Mouse (Mus musculus) bone marrow macrophage, adult 2 months (primary cell): ENCODE measurements around the gene Cep19. TPM values are rescaled to one million over a fixed set of nuclear protein-coding genes. Genes with fewer than 3 reads are reported as not detected.

Experiments
- H3K27ac ChIP-seq: 2 replicates; pipeline ENCODE4 v1.5.1; 2012; ENCODE audit warnings: low read depth, low read length; ENCODE audit not compliant: insufficient read depth
- H3K4me1 ChIP-seq: 2 replicates; pipeline ENCODE4 v1.6.1; 2012; ENCODE audit warnings: low read length; ENCODE audit not compliant: control insufficient read depth, insufficient read depth
- H3K4me3 ChIP-seq: 2 replicates; pipeline ENCODE4 v1.5.1; 2012; ENCODE audit warnings: mild to moderate bottlenecking, low read length, moderate library complexity; ENCODE audit not compliant: insufficient read depth
- CTCF ChIP-seq: IDR thresholded peaks from 2 replicates; pipeline ENCODE4 v1.5.1; 2012; ENCODE audit warnings: low read depth, mild to moderate bottlenecking, low read length, moderate library complexity
- POLR2A ChIP-seq: IDR thresholded peaks from 2 replicates; pipeline ENCODE4 v1.6.1; 2012; ENCODE audit warnings: mild to moderate bottlenecking, low read depth, low read length, borderline replicate concordance
- polyA plus RNA-seq: library from polyadenylated mRNA; stranded (reverse); fragments of >200 nt; gene quantifications from 2 replicates; pipeline ENCODE4 v1.2.4, GENCODE M21; 2012; ENCODE audit not compliant: missing spikeins, insufficient read depth, insufficient read length

The Cep19 gene
- polyA plus RNA-seq, 1 experiment: 10.9 TPM

DNA sequence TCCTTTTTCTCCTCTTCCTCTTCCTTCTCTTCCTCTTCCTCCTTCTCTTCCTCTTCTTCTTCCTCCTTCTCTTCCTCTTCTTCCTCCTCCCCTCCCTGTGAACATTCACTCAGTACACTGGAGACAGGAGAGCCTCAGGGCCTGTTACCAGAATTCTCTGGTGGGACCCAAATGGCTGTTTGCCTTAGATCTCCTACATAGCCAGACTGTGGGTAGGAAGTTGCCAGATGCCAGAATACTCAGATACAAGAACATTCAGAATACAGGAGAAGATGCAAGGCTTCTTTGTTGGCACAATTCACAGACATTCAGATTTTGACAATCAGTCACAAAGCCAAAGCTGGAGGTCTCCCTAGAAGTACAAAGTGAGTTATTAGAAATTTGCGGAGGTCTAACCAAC lies 39.4 kb downstream of the Cep19 start:
- H3K27ac ChIP-seq: no peak overlapping the region

GRCm38 (mm10) chr16:32143766-32144165 lies 44.2 kb downstream of the Cep19 start:
- no peaks in the 10 kb centered on the region for H3K4me1 ChIP-seq
- H3K27ac ChIP-seq: no peak overlapping the region
- TF ChIP-seq CTCF (no peak), POLR2A (no peak)
- H3K4me3 ChIP-seq: no peak overlapping the region

More for the DNA sequence above, 39.4 kb downstream of the Cep19 start:
- TF ChIP-seq CTCF: no peak
- no peak for TF ChIP-seq POLR2A
- H3K4me1 ChIP-seq: no peaks in the 10 kb centered on the region
- no peak overlapping the region for H3K4me3 ChIP-seq

DNA sequence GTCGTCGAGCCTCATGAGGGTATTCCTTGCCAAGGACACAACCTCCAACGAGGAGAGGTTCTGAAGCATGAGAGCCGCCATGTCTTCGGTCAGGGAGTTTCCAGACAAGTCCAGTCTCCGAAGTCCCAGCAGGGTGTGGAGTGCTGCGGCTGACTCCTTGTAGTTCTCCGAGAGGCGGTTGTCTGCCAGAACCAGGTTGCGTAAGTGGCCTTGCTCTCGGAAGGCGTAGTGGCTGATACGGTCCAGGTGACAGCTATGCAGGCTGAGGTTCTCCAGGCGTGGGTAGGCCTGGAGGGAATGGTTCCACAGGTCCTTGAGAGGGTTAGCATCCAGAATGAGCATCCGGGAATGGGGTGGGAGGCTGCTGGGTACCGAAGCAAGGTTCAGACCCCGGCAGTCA lies 45.0 kb downstream of the Cep19 start:
- Histone ChIP-seq H3K4me3 (no peak overlapping the region), H3K27ac (no peak overlapping the region), H3K4me1 (no peaks in the 10 kb centered on the region)
- no peak for TF ChIP-seq CTCF
- TF ChIP-seq POLR2A: no peak

GRCm38 (mm10) chr16:32147589-32148207 lies 48.1 kb downstream of the Cep19 start:
- H3K4me3 ChIP-seq: no peak overlapping the region

DNA sequence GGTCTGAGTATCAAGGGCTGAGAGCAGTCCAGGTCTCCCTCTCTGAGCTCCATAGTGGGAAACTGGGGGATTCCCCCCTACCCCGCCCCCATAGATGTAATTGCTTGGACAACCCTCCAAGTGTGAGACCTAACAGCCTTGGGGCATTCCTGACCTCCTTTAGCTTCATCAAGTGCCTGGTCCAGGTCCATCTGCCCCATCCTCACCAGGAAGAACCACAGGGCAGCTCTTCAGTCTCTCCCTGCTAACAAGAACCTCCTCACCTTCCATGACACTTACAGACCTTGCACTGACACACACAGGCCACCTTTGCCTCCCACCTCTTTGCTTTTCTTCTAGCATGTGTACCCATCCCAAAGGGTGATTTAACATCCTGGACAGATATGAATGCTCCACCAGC lies 54.4 kb downstream of the Cep19 start:
- TF ChIP-seq CTCF (no peak), POLR2A (no peak)
- H3K4me3 ChIP-seq: no peak overlapping the region
- H3K27ac ChIP-seq: no peak overlapping the region
- H3K4me1 ChIP-seq: 0 out of 2 replicates have a peak, but pooled peaks cover 2% of the 10 kb centered on the region

More at GRCm38 (mm10) chr16:32147589-32148207, 48.1 kb downstream of the Cep19 start:
- no peak overlapping the region for H3K27ac ChIP-seq
- H3K4me1 ChIP-seq: no peaks in the 10 kb centered on the region
- TF ChIP-seq CTCF: no peak
- no peak for TF ChIP-seq POLR2A

DNA sequence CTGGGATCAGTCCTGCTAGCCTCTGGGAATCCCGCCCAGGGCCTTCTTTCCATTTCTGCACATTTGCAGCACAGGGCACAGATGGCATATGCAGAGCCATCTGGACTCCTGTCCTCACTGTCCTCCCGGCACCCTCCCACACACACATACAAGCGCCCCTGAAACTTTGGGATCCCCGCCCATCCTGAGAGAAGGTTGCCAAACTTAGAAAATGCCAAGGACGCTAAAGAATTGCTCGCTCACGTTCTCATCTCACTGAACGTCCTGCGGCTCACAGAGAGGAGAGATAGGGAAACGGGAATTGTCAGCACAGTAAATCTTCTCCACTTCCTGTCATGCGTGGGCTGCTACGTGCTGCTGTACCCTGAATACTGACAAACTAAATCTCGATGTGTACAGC lies 54.8 kb downstream of the Cep19 start:
- 0 out of 2 replicates have a peak, but pooled peaks cover 2% of the 10 kb centered on the region for H3K4me1 ChIP-seq
- no peak overlapping the region for H3K4me3 ChIP-seq
- no peak overlapping the region for H3K27ac ChIP-seq
- TF ChIP-seq CTCF (no peak), POLR2A (no peak)

DNA sequence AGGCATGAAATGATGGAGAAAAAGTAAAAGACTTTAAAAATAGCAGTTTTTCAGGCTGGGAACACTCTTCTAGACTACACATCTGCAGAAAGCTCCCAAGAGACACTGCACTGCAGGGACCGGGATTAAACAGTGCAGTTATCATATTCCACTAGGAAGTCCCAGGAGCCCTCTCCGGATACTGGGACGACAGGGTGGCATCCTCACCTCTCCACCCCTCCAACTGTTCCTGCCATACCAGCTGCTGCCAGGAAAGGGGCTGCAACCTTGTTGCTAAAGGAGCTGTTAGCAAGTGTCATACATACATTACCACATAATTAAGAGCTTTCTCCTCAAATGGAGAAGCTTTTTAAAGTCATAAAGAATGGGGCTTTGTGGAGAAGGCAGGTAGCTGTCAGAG lies 57.1 kb downstream of the Cep19 start:
- no peak overlapping the region for H3K4me3 ChIP-seq
- H3K4me1 ChIP-seq: peaks cover 12% of the 10 kb centered on the region
- no peak for TF ChIP-seq POLR2A
- TF ChIP-seq CTCF: no peak
- H3K27ac ChIP-seq: no peak overlapping the region

DNA sequence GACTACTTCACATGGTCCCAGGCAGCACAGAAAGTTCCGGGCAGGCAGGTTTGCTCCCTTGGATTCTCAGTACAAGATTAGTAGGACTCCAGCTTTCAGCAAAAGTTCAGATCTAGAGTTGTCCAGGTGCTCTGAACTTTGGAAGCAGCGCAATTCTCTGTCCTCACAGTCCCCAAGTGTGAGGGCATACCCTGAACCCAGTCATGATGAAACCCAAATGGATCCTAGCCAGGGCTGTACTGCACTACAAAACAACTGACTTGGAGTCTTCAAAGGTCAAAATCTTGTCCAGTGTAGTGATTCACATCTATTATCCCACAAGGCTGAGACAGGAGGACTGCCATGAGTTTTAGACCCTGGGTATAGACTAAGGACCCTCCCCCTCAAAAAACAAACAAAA lies 57.8 kb downstream of the Cep19 start:
- peaks cover 12% of the 10 kb centered on the region for H3K4me1 ChIP-seq
- no peak overlapping the region for H3K27ac ChIP-seq
- H3K4me3 ChIP-seq: no peak overlapping the region
- TF ChIP-seq POLR2A (no peak), CTCF (no peak)

Other genes starting within 250 kb of the Cep19 start
- not detected in 2 replicates for gene Meltf, start 221.0 kb upstream of the Cep19 start, polyA plus RNA-seq
- 12.2 and 12.6 TPM in 2 replicates for gene Pigz, start 165.9 kb upstream of the Cep19 start, polyA plus RNA-seq
- gene 0610012G03Rik, start 151.3 kb upstream of the Cep19 start, polyA plus RNA-seq: 49.1 and 52.0 TPM in 2 replicates
- 52.3 and 64.4 TPM in 2 replicates for gene Ncbp2, start 151.3 kb upstream of the Cep19 start, polyA plus RNA-seq
- gene Senp5, start 96.5 kb upstream of the Cep19 start, polyA plus RNA-seq: 13.6 and 14.4 TPM in 2 replicates
- gene Pak2, start 20.5 kb upstream of the Cep19 start, polyA plus RNA-seq: 58.8 and 63.0 TPM in 2 replicates
- 39.1 and 49.3 TPM in 2 replicates for gene Pigx, start 60 bp upstream of the Cep19 start, polyA plus RNA-seq
- gene Nrros, start 65.8 kb downstream of the Cep19 start, polyA plus RNA-seq: 227 and 230 TPM in 2 replicates
- gene Bex6, start 80.0 kb downstream of the Cep19 start, polyA plus RNA-seq: 1.4 and 1.9 TPM in 2 replicates
- gene Fbxo45, start 147.4 kb downstream of the Cep19 start, polyA plus RNA-seq: 8.5 and 8.6 TPM in 2 replicates
- gene Wdr53, start 147.4 kb downstream of the Cep19 start, polyA plus RNA-seq: 18.0 and 20.3 TPM in 2 replicates
- gene Smco1, start 171.7 kb downstream of the Cep19 start, polyA plus RNA-seq: not detected in 2 replicates
- gene Rnf168, start 177.7 kb downstream of the Cep19 start, polyA plus RNA-seq: 10.5 and 11.2 TPM in 2 replicates
- gene Ubxn7, start 232.5 kb downstream of the Cep19 start, polyA plus RNA-seq: 17.9 and 19.6 TPM in 2 replicates